Mouse (Mus musculus): ENCODE data around the gene Ing3. TPM values are rescaled to one million over a fixed set of nuclear protein-coding genes. Genes with fewer than 3 reads are reported as not detected.
A peak's percentile ranks its signal among the peaks of the same experiment; 100 is the strongest.

Ing3 gene
- polyA plus RNA-seq, 1 experiment = 14.2 TPM

GRCm38 (mm10) chr6:22012099-22012498, 62.7 kb downstream of the Ing3 start:
- no peaks in the 10 kb centered on the region for H3K36me3 ChIP-seq (ENCODE audit: control insufficient read depth, insufficient read depth, low read length)
- no peaks in the 10 kb centered on the region for H3K27me3 ChIP-seq (ENCODE audit: control insufficient read depth, insufficient read depth, low read length)
- TF ChIP-seq CTCF (IDR thresholded peaks at IDR 0.05; ENCODE audit: control insufficient read depth, insufficient read depth, insufficient replicate concordance, low read depth, low read length) = no peak
- TF ChIP-seq POLR2A (IDR thresholded peaks at IDR 0.05; ENCODE audit: control insufficient read depth, low read depth, low read length) = no peak
- no peak overlapping the region for H3K4me3 ChIP-seq (ENCODE audit: control insufficient read depth, low read depth, low read length)
- H3K4me1 ChIP-seq (ENCODE audit: control insufficient read depth, insufficient read depth, low read length) = no peaks in the 10 kb centered on the region
- no peak overlapping the region for H3K27ac ChIP-seq (ENCODE audit: control insufficient read depth, insufficient read depth, low read depth, low read length)

- Histone ChIP-seq H3K36me3 (ENCODE audit: control insufficient read depth, insufficient read depth, low read length) (no peaks in the 10 kb centered on the region), H3K4me3 (ENCODE audit: control insufficient read depth, low read depth, low read length) (no peak overlapping the region), H3K27ac (ENCODE audit: control insufficient read depth, insufficient read depth, low read depth, low read length) (no peak overlapping the region), H3K4me1 (ENCODE audit: control insufficient read depth, insufficient read depth, low read length) (no peaks in the 10 kb centered on the region), H3K27me3 (ENCODE audit: control insufficient read depth, insufficient read depth, low read length) (no peaks in the 10 kb centered on the region)
- TF ChIP-seq CTCF (IDR thresholded peaks at IDR 0.05; ENCODE audit: control insufficient read depth, insufficient read depth, insufficient replicate concordance, low read depth, low read length) (no peak), POLR2A (IDR thresholded peaks at IDR 0.05; ENCODE audit: control insufficient read depth, low read depth, low read length) (no peak)
Observed at GRCm38 (mm10) chr6:22012501-22012900, 63.1 kb downstream of the Ing3 start.

- no peak for TF ChIP-seq POLR2A (IDR thresholded peaks at IDR 0.05; ENCODE audit: control insufficient read depth, low read depth, low read length)
- no peak for TF ChIP-seq CTCF (IDR thresholded peaks at IDR 0.05; ENCODE audit: control insufficient read depth, insufficient read depth, insufficient replicate concordance, low read depth, low read length)
- no peaks in the 10 kb centered on the region for H3K4me1 ChIP-seq (ENCODE audit: control insufficient read depth, insufficient read depth, low read length)
- no peak overlapping the region for H3K27ac ChIP-seq (ENCODE audit: control insufficient read depth, insufficient read depth, low read depth, low read length)
- H3K4me3 ChIP-seq (ENCODE audit: control insufficient read depth, low read depth, low read length) = no peak overlapping the region
- no peaks in the 10 kb centered on the region for H3K36me3 ChIP-seq (ENCODE audit: control insufficient read depth, insufficient read depth, low read length)
- H3K27me3 ChIP-seq (ENCODE audit: control insufficient read depth, insufficient read depth, low read length) = no peaks in the 10 kb centered on the region
Observed at GRCm38 (mm10) chr6:22013394-22013793, 64.0 kb downstream of the Ing3 start.

- Histone ChIP-seq H3K27me3 (ENCODE audit: control insufficient read depth, insufficient read depth, low read length) (no peaks in the 10 kb centered on the region), H3K27ac (ENCODE audit: control insufficient read depth, insufficient read depth, low read depth, low read length) (no peak overlapping the region), H3K4me1 (ENCODE audit: control insufficient read depth, insufficient read depth, low read length) (no peaks in the 10 kb centered on the region), H3K4me3 (ENCODE audit: control insufficient read depth, low read depth, low read length) (no peak overlapping the region), H3K36me3 (ENCODE audit: control insufficient read depth, insufficient read depth, low read length) (no peaks in the 10 kb centered on the region)
- TF ChIP-seq CTCF (IDR thresholded peaks at IDR 0.05; ENCODE audit: control insufficient read depth, insufficient read depth, insufficient replicate concordance, low read depth, low read length) = no peak
- no peak for TF ChIP-seq POLR2A (IDR thresholded peaks at IDR 0.05; ENCODE audit: control insufficient read depth, low read depth, low read length)
Observed at GRCm38 (mm10) chr6:22014291-22014911, 65.0 kb downstream of the Ing3 start.

- Histone ChIP-seq H3K4me1 (ENCODE audit: control insufficient read depth, insufficient read depth, low read length) (no peaks in the 10 kb centered on the region), H3K36me3 (ENCODE audit: control insufficient read depth, insufficient read depth, low read length) (no peaks in the 10 kb centered on the region), H3K27ac (ENCODE audit: control insufficient read depth, insufficient read depth, low read depth, low read length) (no peak overlapping the region), H3K4me3 (ENCODE audit: control insufficient read depth, low read depth, low read length) (no peak overlapping the region), H3K27me3 (ENCODE audit: control insufficient read depth, insufficient read depth, low read length) (no peaks in the 10 kb centered on the region)
- TF ChIP-seq POLR2A (IDR thresholded peaks at IDR 0.05; ENCODE audit: control insufficient read depth, low read depth, low read length) = no peak
- TF ChIP-seq CTCF (IDR thresholded peaks at IDR 0.05; ENCODE audit: control insufficient read depth, insufficient read depth, insufficient replicate concordance, low read depth, low read length) = no peak
Observed at GRCm38 (mm10) chr6:22017631-22018030, 68.3 kb downstream of the Ing3 start.

- H3K36me3 ChIP-seq (ENCODE audit: control insufficient read depth, insufficient read depth, low read length) = no peaks in the 10 kb centered on the region
- TF ChIP-seq POLR2A (IDR thresholded peaks at IDR 0.05; ENCODE audit: control insufficient read depth, low read depth, low read length) (no peak), CTCF (IDR thresholded peaks at IDR 0.05; ENCODE audit: control insufficient read depth, insufficient read depth, insufficient replicate concordance, low read depth, low read length) (no peak)
- no peak overlapping the region for H3K4me3 ChIP-seq (ENCODE audit: control insufficient read depth, low read depth, low read length)
- no peaks in the 10 kb centered on the region for H3K4me1 ChIP-seq (ENCODE audit: control insufficient read depth, insufficient read depth, low read length)
- no peaks in the 10 kb centered on the region for H3K27me3 ChIP-seq (ENCODE audit: control insufficient read depth, insufficient read depth, low read length)
- peak overlapping the region; percentile 27 for H3K27ac ChIP-seq (ENCODE audit: control insufficient read depth, insufficient read depth, low read depth, low read length)
Observed at GRCm38 (mm10) chr6:22018768-22019445, 69.5 kb downstream of the Ing3 start.

GRCm38 (mm10) chr6:22019637-22020036, 70.3 kb downstream of the Ing3 start:
- no peaks in the 10 kb centered on the region for H3K36me3 ChIP-seq (ENCODE audit: control insufficient read depth, insufficient read depth, low read length)
- no peak overlapping the region for H3K4me3 ChIP-seq (ENCODE audit: control insufficient read depth, low read depth, low read length)
- H3K27me3 ChIP-seq (ENCODE audit: control insufficient read depth, insufficient read depth, low read length) = no peaks in the 10 kb centered on the region
- no peak overlapping the region for H3K27ac ChIP-seq (ENCODE audit: control insufficient read depth, insufficient read depth, low read depth, low read length)
- TF ChIP-seq POLR2A (IDR thresholded peaks at IDR 0.05; ENCODE audit: control insufficient read depth, low read depth, low read length) (no peak), CTCF (IDR thresholded peaks at IDR 0.05; ENCODE audit: control insufficient read depth, insufficient read depth, insufficient replicate concordance, low read depth, low read length) (no peak)
- no peaks in the 10 kb centered on the region for H3K4me1 ChIP-seq (ENCODE audit: control insufficient read depth, insufficient read depth, low read length)
